Mouse (Mus musculus) c-Kit-positive CD71-positive TER-119-negative erythroid progenitor cells, embryonic 14.5 days (primary cell): ENCODE results near the gene Ccdc62.

Source experiments
- DNase-seq: peaks from one replicate; pipeline ENCODE4 v3.0.0-alpha.2; 2013; ENCODE audit warnings: low read depth

Ccdc62 gene

DNA sequence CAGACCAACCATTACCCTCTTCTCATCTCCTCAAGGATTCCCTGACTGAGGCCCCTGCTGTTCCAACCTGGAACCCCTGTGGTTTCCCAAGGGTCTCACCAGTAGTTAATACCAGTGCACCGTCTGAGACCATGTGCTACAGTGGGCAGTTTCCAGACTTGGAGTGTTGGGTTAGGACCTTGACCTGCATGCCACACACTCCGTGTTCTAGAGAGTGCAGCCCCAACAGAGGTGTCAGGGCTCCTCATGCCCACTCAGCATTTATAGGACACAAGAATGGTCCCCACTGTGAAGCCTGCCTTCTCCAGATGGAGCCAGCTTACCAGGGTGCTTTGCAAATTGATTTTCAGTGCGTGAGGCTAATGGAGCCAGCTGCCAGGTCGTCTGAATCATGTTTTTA is 72.9 kb downstream of the Ccdc62 start:
- DNase-seq, result no peak

DNA sequence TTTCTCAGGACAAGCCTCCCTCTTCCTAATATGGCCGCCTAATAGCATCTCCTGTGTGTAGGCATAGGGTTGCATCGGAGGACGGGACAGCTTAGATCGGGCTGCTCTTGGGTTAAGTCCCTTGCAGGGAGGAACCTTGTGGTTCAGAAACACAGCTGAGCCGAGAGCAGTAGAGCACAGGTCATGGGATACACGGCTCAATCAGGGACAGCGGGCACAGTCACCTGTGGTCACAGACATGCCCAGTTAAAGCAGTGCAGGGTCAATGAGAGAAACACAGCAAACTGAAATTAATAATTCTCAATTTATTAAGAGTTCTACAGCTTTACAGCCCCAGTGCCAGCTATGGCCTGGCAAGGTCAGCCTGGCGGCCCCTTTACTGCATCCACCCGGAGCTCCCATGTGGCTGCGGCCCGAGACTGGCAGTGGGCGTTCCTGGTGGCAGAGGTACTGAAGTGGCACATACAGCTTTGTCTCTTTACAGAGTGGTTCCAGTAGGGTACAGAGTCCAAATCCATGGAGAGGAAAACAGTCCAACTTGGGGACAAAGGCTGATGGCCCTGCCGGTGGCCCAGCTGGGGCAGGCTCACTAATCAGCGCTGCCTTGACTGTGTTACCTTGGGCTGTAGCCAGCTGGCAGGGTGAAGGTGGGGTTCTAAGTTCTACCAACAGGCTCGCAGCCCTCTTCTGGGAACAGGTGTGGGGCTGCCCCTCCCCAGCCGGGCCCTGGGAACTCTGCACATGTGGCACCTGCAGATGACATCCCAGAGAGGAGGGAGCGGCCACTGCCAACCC is 74.1 kb downstream of the Ccdc62 start:
- no peak for DNase-seq

DNA sequence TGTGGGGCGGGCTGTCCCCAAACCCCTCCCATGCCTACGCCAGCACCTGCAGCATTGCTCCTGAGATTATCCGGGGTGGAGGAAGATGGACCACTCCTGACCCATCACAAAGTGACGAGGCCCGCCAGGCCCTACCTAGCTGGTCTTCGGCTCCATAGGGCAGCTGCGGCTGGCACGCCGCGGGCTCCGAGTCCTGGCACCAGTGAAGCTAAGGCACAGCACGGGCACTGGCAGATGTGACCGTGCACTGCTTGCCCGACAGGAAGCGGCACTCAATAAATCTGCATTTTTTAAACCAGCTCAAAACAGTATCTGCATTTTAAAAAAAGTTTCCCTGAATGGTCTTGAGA is 74.6 kb downstream of the Ccdc62 start:
- DNase-seq, result no peak

DNA sequence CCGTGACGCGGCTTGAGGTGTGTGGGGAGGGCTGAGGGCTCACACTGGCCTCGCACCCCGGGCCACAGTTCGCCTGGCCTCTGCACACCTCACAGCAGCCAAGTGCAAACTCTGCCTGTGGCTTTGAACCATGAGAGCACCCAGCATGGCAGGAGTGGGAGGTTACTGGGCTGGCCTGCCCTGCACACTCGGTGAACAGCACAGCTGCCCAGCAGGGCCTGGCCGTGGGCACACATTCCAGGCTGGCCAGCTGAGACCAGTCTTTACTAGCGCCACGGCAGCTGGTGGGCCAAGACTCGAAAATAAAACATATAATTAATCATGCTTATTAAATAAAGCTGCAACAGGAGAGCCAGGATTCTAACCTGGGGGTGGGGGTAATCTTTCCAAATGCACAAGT is 75.1 kb downstream of the Ccdc62 start:
- no peak for DNase-seq

DNA sequence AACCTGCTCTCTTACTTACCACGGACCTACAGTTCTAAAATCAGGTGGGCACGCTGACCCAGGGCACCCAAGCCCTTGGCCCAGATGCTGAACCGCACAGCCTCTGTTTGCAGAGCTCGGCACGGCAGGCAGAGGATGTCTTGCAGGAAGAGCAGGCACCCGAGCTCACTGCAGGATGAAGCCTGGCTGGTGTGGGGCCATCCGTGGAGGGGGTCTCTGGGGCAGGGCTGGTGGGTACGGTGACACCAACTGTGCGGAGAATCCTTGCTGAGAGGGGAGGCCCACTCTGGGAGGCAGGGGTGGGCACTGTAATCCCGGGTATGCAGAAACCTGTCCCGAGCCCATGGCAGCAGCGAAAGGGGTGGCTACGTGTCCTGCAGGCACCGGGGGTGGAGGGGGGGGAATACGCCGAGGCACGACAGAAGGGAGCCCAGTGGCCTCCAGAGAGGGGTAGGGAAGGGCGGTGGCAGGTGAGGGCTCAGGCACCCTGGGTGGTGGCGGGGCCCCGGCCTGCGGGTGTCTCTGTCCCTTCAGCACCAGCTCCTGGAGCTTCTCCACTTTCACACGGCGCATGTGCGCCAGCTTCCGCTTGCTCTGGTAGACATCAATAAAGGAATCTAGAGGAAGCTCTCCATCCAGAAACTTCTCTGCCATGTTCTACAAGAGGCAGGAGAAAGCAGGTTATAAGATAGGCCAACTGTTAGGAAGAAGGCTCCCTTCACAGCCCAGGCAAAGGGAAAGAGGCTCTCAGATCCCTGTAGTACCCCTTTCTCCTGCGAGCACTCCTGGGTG is 75.8 kb downstream of the Ccdc62 start:
- DNase-seq, result no peak

- DNase-seq, result no peak
Observed at GRCm38 (mm10) chr5:124006891-124007491, 76.5 kb downstream of the Ccdc62 start.

DNA sequence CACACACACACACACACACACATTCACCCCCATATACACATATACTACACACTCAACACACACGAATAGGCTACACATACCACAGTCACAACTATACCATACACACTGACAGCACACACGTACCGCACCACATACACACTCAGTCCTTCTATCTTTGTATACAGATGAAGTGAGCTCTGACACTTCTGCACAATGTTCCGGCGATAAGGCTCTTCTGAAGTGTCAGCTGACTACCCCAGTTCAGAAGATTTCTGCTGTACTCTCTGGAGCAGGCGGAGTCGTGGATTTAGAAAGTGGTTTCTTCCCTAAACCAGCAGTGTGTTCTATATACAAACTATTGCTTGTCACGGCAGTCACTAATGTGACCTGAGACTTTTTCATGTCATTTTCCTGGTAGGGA is 79.6 kb downstream of the Ccdc62 start:
- DNase-seq, result peak; percentile 72

GRCm38 (mm10) chr5:124010910-124011655 is 80.6 kb downstream of the Ccdc62 start:
- peak; percentile 63 for DNase-seq

DNA sequence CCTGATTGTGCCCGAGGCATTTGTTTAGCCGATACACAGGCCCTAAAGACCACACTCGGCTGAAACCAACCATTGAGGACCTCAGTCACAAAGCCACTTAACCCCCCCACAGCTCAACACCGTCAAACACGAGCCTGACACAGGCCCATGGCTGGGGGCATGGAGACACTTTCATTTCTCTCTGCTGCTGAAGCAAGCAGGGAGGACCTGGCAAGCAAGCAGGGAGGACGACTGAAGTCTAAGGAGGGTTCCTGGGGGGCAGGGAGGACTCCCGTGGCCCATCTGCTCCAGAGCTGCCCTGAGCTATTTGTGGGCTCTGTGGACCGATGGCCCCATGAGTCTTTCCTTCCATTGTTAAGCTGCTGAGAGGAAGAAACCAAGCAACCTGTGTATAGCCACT is 81.4 kb downstream of the Ccdc62 start:
- no peak for DNase-seq

DNA sequence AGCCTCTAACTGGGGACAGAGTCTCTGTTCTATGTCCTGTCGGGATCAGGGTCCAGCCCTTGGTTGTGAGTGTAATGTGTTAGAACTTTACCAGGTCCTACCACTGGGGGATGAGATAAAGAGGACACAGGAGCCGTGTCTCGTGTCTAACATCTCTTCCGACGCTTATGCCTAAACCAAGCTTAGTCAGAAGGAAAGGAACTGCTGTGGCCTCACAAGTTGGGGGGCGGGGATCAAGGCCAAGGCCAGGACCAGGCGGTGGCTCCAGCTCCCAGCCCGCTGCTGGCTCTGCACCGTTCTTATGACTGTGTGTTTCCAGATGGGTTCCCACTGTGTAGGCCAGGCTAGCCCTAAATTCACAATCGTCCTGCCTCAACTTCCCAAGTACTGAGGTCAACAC is 82.4 kb downstream of the Ccdc62 start:
- no peak for DNase-seq

GRCm38 (mm10) chr5:124013747-124014146 is 83.3 kb downstream of the Ccdc62 start:
- no peak for DNase-seq

GRCm38 (mm10) chr5:124014180-124014579 is 83.7 kb downstream of the Ccdc62 start:
- DNase-seq, result no peak

DNA sequence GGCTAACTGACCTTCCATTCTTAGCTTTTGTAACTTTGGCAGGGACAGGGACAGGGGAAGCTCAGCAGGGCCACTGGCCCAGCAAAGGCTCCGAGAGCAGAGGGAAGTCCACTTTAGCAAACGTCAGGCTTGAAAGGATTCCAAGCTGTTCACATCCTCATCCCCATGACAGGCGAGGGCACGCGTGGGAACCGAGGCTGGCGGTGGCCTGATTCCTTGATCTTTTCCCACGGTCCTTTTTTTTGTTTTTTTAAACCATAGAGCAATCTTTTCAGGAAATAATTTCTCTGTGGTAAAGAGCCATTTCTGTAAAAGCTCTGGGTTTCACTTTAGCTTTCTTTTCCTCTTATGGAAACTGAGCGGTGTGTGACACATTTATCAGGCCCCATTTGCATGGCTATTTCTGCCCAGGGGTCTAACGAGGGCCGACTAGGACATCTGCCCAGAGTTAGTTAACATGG is 84.3 kb downstream of the Ccdc62 start:
- no peak for DNase-seq

GRCm38 (mm10) chr5:124015727-124016126 is 85.2 kb downstream of the Ccdc62 start:
- DNase-seq, result no peak

- DNase-seq, result no peak
Observed at GRCm38 (mm10) chr5:124016291-124016821, 85.9 kb downstream of the Ccdc62 start.

- no peak for DNase-seq
Observed at GRCm38 (mm10) chr5:124017941-124018340, 87.5 kb downstream of the Ccdc62 start.

DNA sequence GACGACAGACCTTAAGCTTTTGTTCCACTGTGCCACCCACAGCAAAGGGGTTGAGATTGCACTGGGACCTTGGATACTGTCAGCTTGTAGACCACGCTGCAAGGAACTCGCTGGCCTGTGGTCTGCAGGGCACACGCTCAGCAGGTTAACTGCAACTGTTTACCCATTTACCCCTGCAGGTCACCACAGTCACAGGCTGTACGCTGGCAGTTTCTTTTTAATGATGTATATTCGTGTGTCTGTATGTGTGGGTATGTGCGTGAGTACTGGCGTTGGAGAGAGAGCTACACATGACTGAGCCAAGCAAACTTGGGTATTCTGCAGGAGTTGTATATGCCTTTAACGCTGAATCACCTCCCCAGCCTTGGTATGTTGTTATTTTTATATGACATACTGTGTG is 88.2 kb downstream of the Ccdc62 start:
- DNase-seq, result no peak
